Mouse (Mus musculus) testis, adult 2 months (tissue): ENCODE measurements around the gene Nipa1.

Experiments used
- CTCF ChIP-seq: fragments of 200-500 bp; IDR thresholded peaks from 2 replicates; pipeline ENCODE4 v1.5.1; 2012; ENCODE audit warnings: low read depth, mild to moderate bottlenecking, inconsistent platforms, low read length, moderate library complexity; ENCODE audit not compliant: control insufficient read depth, insufficient read depth, insufficient replicate concordance
- POLR2A ChIP-seq: fragments of 200-500 bp; IDR thresholded peaks from 2 replicates; pipeline ENCODE4 v1.6.1; 2012; ENCODE audit warnings: low read depth, mild to moderate bottlenecking, inconsistent platforms, low read length, moderate library complexity; ENCODE audit not compliant: control insufficient read depth

DNA sequence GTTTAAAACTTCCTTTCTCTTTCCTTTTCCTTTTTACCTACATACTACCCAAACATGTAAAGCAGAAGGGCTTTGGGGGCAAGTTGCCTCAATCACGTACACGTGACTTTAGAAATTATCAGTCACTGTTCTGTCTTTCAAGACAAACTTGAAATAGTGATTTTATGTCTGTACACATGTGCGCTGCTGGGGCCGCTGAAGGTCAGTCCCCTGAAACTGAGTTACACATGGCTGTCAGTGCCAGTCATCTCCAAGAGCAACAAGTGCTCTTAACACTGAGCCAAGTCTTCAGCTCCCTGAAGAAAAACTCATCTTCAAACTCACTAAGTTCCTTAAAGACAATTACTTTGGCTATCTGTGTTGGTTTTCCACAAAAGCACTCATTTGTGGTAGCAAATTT, 61.8 kb downstream of the Nipa1 start:
- TF ChIP-seq POLR2A (no peak), CTCF (no peak)
